16 mouse cellular contexts compared by ENCODE assay signal in genomic region chr8:69614687-69615086, GRCm38 (mm10). TPM values are rescaled to one million over a fixed set of nuclear protein-coding genes. Genes with fewer than 3 reads are reported as not detected.
A peak's percentile ranks its signal among the peaks of the same experiment; 100 is the strongest.
DNase-seq lines count a peak whose midpoint lies in the region; ATAC-seq and TF ChIP-seq lines count a peak whose summit lies in the region.
"Had no signal": no experiment of that assay in that cellular context is flagged by ENCODE, and none has a peak within 500 bp of the region (broad histone marks: within the 10 kb centered on the region; RNA-seq: fewer than 3 reads in every experiment).

No protein-coding gene starts in this region.

- H3K9me3 ChIP-seq in forebrain, postnatal 0 days (ENCODE audit: low read length) = no peaks in the 10 kb centered on the region
- H3K9me3 ChIP-seq in forebrain, embryonic 15.5 days = no peaks in the 10 kb centered on the region
- no peaks in the 10 kb centered on the region for H3K9me3 ChIP-seq in liver, embryonic 14.5 days (ENCODE audit: control insufficient read depth, low read length)
- no peaks in the 10 kb centered on the region for H3K9me3 ChIP-seq in liver, embryonic 11.5 days (ENCODE audit: control insufficient read depth, low read length)
- H3K9me3 ChIP-seq in E14TG2a.4 (ENCODE audit: low read length) = no peaks in the 10 kb centered on the region
- H3K9me3 ChIP-seq: hindbrain, embryonic 10.5 days; limb, embryonic 10.5 days; neural tube, embryonic 12.5 days had no signal

- H3K27me3 ChIP-seq in forebrain, postnatal 0 days (ENCODE audit: insufficient read depth, low read length) = no peaks in the 10 kb centered on the region
- no peaks in the 10 kb centered on the region for H3K27me3 ChIP-seq in forebrain, embryonic 15.5 days
- H3K27me3 ChIP-seq in liver, embryonic 14.5 days (ENCODE audit: control insufficient read depth, insufficient read depth, low read length) = no peaks in the 10 kb centered on the region
- no peaks in the 10 kb centered on the region for H3K27me3 ChIP-seq in liver, embryonic 11.5 days (replicated peaks; ENCODE audit: control insufficient read depth, insufficient read depth, low read length)
- no peaks in the 10 kb centered on the region for H3K27me3 ChIP-seq in E14TG2a.4 (ENCODE audit: insufficient read depth, low read length)
- H3K27me3 ChIP-seq: neural tube, embryonic 12.5 days had no signal

- no peak for ATAC-seq in forebrain, postnatal 0 days
- no peak for ATAC-seq in forebrain, embryonic 15.5 days (replicated peaks)
- no peak for ATAC-seq in liver, embryonic 14.5 days (ENCODE audit: insufficient read depth)
- ATAC-seq in liver, embryonic 11.5 days (replicated peaks; ENCODE audit: low FRiP score) = no peak

- H3K27ac ChIP-seq in forebrain, postnatal 0 days (ENCODE audit: low read depth, low read length) = no peak overlapping the region
- H3K27ac ChIP-seq in forebrain, embryonic 15.5 days (replicated peaks) = no peak overlapping the region
- no peak overlapping the region for H3K27ac ChIP-seq in liver, embryonic 14.5 days
- no peak overlapping the region for H3K27ac ChIP-seq in liver, embryonic 11.5 days (ENCODE audit: low read depth, low read length)
- H3K27ac ChIP-seq in cortical plate, adult 2 months (ENCODE audit: insufficient read depth, low read length) = no peak overlapping the region
- H3K27ac ChIP-seq: hindbrain, embryonic 10.5 days; limb, embryonic 10.5 days; neural tube, embryonic 12.5 days had no signal

- no peak overlapping the region for H3K4me2 ChIP-seq in forebrain, postnatal 0 days (ENCODE audit: low read depth)
- no peak overlapping the region for H3K4me2 ChIP-seq in forebrain, embryonic 15.5 days (replicated peaks)
- no peak overlapping the region for H3K4me2 ChIP-seq in liver, embryonic 14.5 days (ENCODE audit: low read depth)
- no peak overlapping the region for H3K4me2 ChIP-seq in liver, embryonic 11.5 days
- H3K4me2 ChIP-seq: neural tube, embryonic 12.5 days had no signal

- no peak for TF ChIP-seq POLR2A in cortical plate, adult 2 months (IDR thresholded peaks at IDR 0.05; ENCODE audit: extremely low read depth, insufficient read depth, low read length)

- TF ChIP-seq CTCF in forebrain, postnatal 0 days (IDR thresholded peaks at IDR 0.05; ENCODE audit: low read depth) = peak; percentile 41
- peak; percentile 52; the same call in 1 of the 2 replicates for TF ChIP-seq CTCF in liver, embryonic 14.5 days (IDR thresholded peaks at IDR 0.05; ENCODE audit: low read depth)
- peak; percentile 31 for TF ChIP-seq CTCF in E14TG2a.4 (conservative IDR thresholded peaks at IDR 0.05; ENCODE audit: low read length)
- peak; percentile 38 for TF ChIP-seq CTCF in cortical plate, adult 2 months (IDR thresholded peaks at IDR 0.05; ENCODE audit: extremely low read depth, insufficient read depth, low read length)

- no peak for TF ChIP-seq EP300 in liver, embryonic 14.5 days (IDR thresholded peaks at IDR 0.05; ENCODE audit: low read depth)

- DNase-seq in forebrain, postnatal 0 days = no peak
- DNase-seq in liver, embryonic 14.5 days (ENCODE audit: low read depth in 3 of 3, low spot score in 3 of 3) = no peak
- DNase-seq in liver, embryonic 11.5 days (ENCODE audit: low spot score) = no peak
- no peak for DNase-seq in cerebellum, adult 9-11 months
- DNase-seq in cerebellum, adult 8-10 months = no peak
- DNase-seq: adrenal gland, postnatal 10 days; embryo, embryonic 11 days; kidney, adult 18-20 months; midbrain, embryonic 14.5 days; thymus, adult 18-20 months had no signal

- no peaks in the 10 kb centered on the region for H3K4me1 ChIP-seq in forebrain, postnatal 0 days (ENCODE audit: insufficient read depth)
- H3K4me1 ChIP-seq in forebrain, embryonic 15.5 days = no peaks in the 10 kb centered on the region
- no peaks in the 10 kb centered on the region for H3K4me1 ChIP-seq in liver, embryonic 14.5 days (replicated peaks; ENCODE audit: control insufficient read depth in 2 of 2, insufficient read depth in 2 of 2, low read length in 1 of 2)
- H3K4me1 ChIP-seq in liver, embryonic 11.5 days (replicated peaks; ENCODE audit: control insufficient read depth, insufficient read depth, low read length) = no peaks in the 10 kb centered on the region
- no peaks in the 10 kb centered on the region for H3K4me1 ChIP-seq in E14TG2a.4 (replicated peaks; ENCODE audit: low read depth, low read length)
- H3K4me1 ChIP-seq in cortical plate, adult 2 months (ENCODE audit: control insufficient read depth, insufficient read depth, low read length) = no peaks in the 10 kb centered on the region
- H3K4me1 ChIP-seq: hindbrain, embryonic 10.5 days; limb, embryonic 10.5 days; neural tube, embryonic 12.5 days had no signal

- no peak overlapping the region for H3K9ac ChIP-seq in forebrain, postnatal 0 days
- H3K9ac ChIP-seq in forebrain, embryonic 15.5 days (replicated peaks) = no peak overlapping the region
- no peak overlapping the region for H3K9ac ChIP-seq in liver, embryonic 14.5 days (replicated peaks)
- no peak overlapping the region for H3K9ac ChIP-seq in liver, embryonic 11.5 days (ENCODE audit: low read depth, low read length)
- H3K9ac ChIP-seq: neural tube, embryonic 12.5 days had no signal

- H3K4me3 ChIP-seq in forebrain, postnatal 0 days (ENCODE audit: low read depth, low read length) = no peak overlapping the region
- H3K4me3 ChIP-seq in forebrain, embryonic 15.5 days = no peak overlapping the region
- no peak overlapping the region for H3K4me3 ChIP-seq in liver, embryonic 14.5 days (ENCODE audit: insufficient read depth in 1 of 2, low read depth in 2 of 2, low read length in 2 of 2)
- no peak overlapping the region for H3K4me3 ChIP-seq in liver, embryonic 11.5 days (ENCODE audit: low read depth, low read length)
- H3K4me3 ChIP-seq in E14TG2a.4 (replicated peaks; ENCODE audit: low read length) = no peak overlapping the region
- H3K4me3 ChIP-seq in cortical plate, adult 2 months (ENCODE audit: insufficient read depth, low read length) = no peak overlapping the region
- H3K4me3 ChIP-seq: hindbrain, embryonic 10.5 days; limb, embryonic 10.5 days; neural tube, embryonic 12.5 days had no signal

- peaks cover 70% of the 10 kb centered on the region for H3K36me3 ChIP-seq in forebrain, postnatal 0 days (ENCODE audit: insufficient read depth)
- H3K36me3 ChIP-seq in forebrain, embryonic 15.5 days = peaks cover 62% of the 10 kb centered on the region
- H3K36me3 ChIP-seq in liver, embryonic 14.5 days (replicated peaks; ENCODE audit: control insufficient read depth, insufficient read depth, low read depth) = peaks cover 17% of the 10 kb centered on the region
- peaks cover 22% of the 10 kb centered on the region; the same call in 1 of the 2 replicates for H3K36me3 ChIP-seq in liver, embryonic 11.5 days (ENCODE audit: control insufficient read depth, insufficient read depth, low read length)
- H3K36me3 ChIP-seq in E14TG2a.4 (ENCODE audit: insufficient read depth, low read length) = peaks cover 79% of the 10 kb centered on the region

- WGBS in forebrain, postnatal 0 days = 56% methylated on average over 2 of the region's 2 CpGs
- 68% methylated on average over 2 of the region's 2 CpGs for WGBS in forebrain, embryonic 15.5 days
- WGBS in liver, embryonic 14.5 days (ENCODE audit: insufficient replicate concordance) = 50% methylated on average over 2 of the region's 2 CpGs
- 57% methylated on average over 2 of the region's 2 CpGs for WGBS in liver, embryonic 11.5 days

RNA-seq across cellular contexts. Expression of gene Zfp868, which starts 10.7 kb away (rescaled TPM):
- total RNA-seq in forebrain, postnatal 0 days (2014; rRNA removed) = 26.9 and 38.0 TPM in 2 replicates
- polyA plus RNA-seq in forebrain, postnatal 0 days (2015; fragmentation: Nextera tagmentation; extraction: Ambion mirVana) = 21.4 and 23.9 TPM in 2 replicates
- polyA plus RNA-seq in forebrain, embryonic 15.5 days (2015; fragmentation: Nextera tagmentation; extraction: Ambion mirVana) = 43.9 and 44.7 TPM in 2 replicates
- polyA plus RNA-seq in liver, embryonic 14.5 days (2012; rRNA removed) = 3.4 and 4.1 TPM in 2 replicates
- 5.1 and 5.9 TPM in 2 replicates for polyA plus RNA-seq in liver, embryonic 14.5 days (2014; fragmentation: Nextera tagmentation; extraction: Ambion mirVana)
- polyA plus RNA-seq in liver, embryonic 11.5 days (2014; fragmentation: Nextera tagmentation; extraction: Ambion mirVana) = 13.9 and 17.2 TPM in 2 replicates
- polyA plus RNA-seq in cortical plate, adult 2 months (2012; rRNA removed) = 13.1 and 13.9 TPM in 2 replicates

RNA-seq across cellular contexts. Expression of gene Zfp964, which starts 39.6 kb away (rescaled TPM):
- total RNA-seq in forebrain, postnatal 0 days (2014; rRNA removed) = 4.9 and 5.1 TPM in 2 replicates
- 0.64 and 0.92 TPM in 2 replicates for polyA plus RNA-seq in forebrain, postnatal 0 days (2015; fragmentation: Nextera tagmentation; extraction: Ambion mirVana)
- polyA plus RNA-seq in forebrain, embryonic 15.5 days (2015; fragmentation: Nextera tagmentation; extraction: Ambion mirVana) = 1.9 and 2.2 TPM in 2 replicates
- 0.30 and 0.32 TPM in 2 replicates for polyA plus RNA-seq in liver, embryonic 14.5 days (2012; rRNA removed)
- polyA plus RNA-seq in liver, embryonic 14.5 days (2014; fragmentation: Nextera tagmentation; extraction: Ambion mirVana) = 0.15 and 0.35 TPM in 2 replicates
- 0.77 and 0.92 TPM in 2 replicates for polyA plus RNA-seq in liver, embryonic 11.5 days (2014; fragmentation: Nextera tagmentation; extraction: Ambion mirVana)
- 2.7 and 2.9 TPM in 2 replicates for polyA plus RNA-seq in cortical plate, adult 2 months (2012; rRNA removed)
